Mouse (Mus musculus) CD4-positive, CD25-positive, alpha-beta regulatory T cell, adult 4 months (primary cell): ENCODE data around the gene AW822073. TPM values are rescaled to one million over a fixed set of nuclear protein-coding genes. Genes with fewer than 3 reads are reported as not detected.
"Not testable (repeated sequence)": the region's sequence is repeated elsewhere in the genome, so short reads cannot be mapped to it uniquely, and the experiment has no call there.

Source experiments
- ATAC-seq: one replicate; pipeline ENCODE4 v1.8.0; 2017
- polyA plus RNA-seq, 2 experiments: library from polyadenylated mRNA; unstranded; fragments of 100-300 nt; shearing (Covaris generic); gene quantifications; one replicate each; pipeline ENCODE4 v1.2.1; 2017

AW822073 gene
- polyA plus RNA-seq = not detected

DNA sequence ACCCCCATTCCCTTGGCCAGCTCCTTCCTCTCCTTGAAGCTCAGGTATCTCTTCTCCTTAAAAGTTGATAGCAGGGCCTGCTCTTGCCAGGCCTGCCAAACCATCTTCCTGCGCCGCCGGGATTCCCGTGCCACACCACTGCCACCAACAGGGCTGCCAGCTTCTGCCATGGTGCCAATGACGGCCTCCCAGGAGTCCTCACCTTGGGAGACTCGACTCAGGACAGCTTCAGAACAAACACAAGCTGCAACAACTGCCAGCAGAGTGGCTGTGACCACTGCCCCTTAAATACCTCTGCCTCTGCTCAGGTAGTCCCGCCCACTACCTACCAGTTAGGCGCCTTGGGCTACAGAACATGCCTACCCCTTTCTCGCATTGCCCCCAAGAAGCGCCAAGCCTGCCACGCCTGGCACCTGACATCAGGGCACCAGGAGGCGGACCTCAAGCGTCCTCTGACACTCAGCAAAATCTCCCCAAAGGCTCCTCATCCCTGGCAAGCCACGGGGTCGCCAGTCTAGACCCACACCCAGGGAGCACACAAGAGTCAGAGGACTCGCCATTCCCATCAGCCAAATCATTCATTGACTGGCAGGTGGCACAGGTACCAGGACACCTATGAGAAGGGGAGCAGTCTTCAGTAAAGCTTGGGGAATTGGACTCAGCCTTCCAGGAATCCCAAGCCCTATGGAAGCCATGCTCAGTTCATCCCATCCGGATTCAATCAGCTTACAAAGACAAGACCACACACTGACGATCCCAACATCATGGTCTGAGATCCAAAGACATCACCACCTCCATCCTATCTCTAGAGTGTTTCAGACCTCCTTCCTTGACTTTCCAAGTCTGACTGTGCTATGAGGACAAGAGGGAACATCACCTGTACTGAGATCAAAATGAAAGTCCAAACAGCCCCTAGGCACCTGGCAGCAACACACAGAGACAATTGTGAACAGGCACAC lies at the start of gene AW822073:
Gene AW822073, minus strand, starts transcription at position 104 of the 959 bp plus-strand sequence.
- not testable (repeated sequence) for ATAC-seq

DNA sequence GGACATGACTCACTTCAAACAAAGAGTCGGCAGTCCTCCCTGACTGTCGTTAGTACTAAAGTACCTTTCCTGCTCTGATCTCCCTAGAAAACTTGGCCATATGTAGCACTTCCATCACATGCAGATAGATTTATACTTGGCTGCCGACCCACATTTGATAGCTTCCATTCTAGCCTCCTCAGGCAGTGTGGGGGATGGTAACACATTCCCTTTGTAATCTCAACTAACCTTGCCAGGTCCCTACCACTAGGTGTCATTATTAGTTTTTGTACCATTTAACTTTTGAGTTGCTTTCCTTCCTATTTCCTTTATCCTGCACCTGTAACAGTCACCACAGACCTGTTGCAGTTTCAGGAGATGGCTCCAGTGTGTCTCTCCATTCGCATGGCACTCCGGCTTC lies 33.7 kb upstream of the AW822073 start:
- ATAC-seq = no peak

- no peak for ATAC-seq
These were observed 31.2 kb upstream of the AW822073 start for GRCm38 (mm10) chr10:58255954-58256353.

GRCm38 (mm10) chr10:58255213-58255892 lies 30.6 kb upstream of the AW822073 start, which contains the start of gene Gcc2:
Gene Gcc2, plus strand, starts transcription at chr10:58255497.
- ATAC-seq = peak; percentile 100

GRCm38 (mm10) chr10:58254635-58255175 lies 30.0 kb upstream of the AW822073 start:
- ATAC-seq = no peak

DNA sequence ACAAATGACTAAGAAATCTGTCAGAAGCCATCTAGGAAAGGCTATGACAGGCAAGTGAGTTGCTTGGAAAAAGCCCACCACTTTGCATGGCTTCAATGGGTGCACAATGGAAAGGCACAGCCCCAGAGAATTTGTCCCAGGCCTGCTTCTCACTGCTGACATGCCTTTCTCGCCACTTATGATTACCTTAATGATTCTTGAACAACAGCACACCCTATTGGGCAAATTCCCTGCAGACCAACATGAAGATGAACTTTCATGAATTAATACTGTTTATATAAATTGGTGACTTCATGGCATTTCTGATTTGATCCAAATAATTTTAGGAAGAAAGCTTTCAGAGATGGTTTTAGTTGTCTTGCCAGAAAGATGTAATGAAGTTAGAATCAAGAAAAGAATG lies 24.8 kb upstream of the AW822073 start:
- no peak for ATAC-seq

DNA sequence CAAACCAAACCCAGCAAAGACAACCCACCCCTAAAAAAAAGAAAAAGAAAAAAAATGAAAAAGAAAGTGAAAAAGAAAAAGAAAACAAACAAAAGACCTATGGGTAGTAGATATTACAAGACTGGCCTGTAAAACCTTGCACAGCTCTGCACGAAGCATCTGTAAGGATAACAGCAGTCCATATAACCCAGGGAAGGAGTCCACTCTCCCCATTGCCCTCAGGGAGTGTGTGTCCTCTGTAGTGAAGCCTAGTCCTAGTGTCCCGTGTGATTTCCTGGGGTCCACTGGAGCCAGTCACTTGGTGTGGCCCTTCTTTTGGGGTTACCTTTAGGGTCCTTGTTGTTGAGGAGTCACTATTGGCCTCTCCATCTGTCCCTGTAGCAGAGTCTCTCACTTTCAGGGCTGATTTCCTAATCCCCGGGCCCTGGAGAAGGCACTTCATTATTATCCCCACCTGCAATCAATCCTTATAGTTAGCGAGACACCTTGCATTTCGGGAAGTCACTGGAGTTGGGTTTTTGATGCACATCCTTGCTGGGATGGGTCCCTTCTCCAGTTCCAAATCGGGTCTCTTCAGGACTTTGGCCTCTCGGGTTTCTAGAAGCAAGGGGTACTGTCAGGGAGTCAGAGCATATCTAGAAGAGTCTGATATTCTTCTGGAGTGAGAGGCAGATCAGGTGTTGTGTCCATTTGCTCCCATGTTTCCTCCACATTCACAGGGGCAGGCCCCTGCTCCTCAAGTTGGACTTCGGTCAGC lies 14.4 kb upstream of the AW822073 start:
- not testable (repeated sequence) for ATAC-seq

DNA sequence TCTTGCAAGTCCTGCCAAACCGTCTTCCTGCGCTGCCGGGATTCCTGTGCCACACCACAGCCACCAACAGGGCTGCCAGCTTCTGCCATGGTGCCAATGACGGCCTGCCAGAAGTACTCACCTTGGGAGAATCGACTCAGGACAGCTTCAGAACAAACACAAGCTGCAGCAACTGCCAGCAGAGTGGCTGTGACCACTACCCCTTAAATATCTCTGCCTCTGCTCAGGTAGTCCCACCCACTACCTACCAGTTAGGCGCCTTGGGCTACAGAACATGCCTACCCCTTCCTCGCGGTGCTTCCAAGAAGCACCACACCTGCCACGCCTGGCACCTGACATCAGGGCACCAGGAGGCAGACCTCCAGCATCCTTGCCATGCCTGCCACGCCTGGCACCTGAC lies 11.9 kb upstream of the AW822073 start, which contains the start of gene Gm4981:
Gene Gm4981, minus strand, starts transcription at position 89 of the 400 bp plus-strand sequence.
- no peak for ATAC-seq

- not testable (repeated sequence) for ATAC-seq
These were observed 10.3 kb upstream of the AW822073 start for GRCm38 (mm10) chr10:58234985-58235384.

- not testable (repeated sequence) for ATAC-seq
These were observed 9.0 kb upstream of the AW822073 start for GRCm38 (mm10) chr10:58233740-58234121.

- not testable (repeated sequence) for ATAC-seq
These were observed 8.5 kb upstream of the AW822073 start for GRCm38 (mm10) chr10:58233054-58233739.

DNA sequence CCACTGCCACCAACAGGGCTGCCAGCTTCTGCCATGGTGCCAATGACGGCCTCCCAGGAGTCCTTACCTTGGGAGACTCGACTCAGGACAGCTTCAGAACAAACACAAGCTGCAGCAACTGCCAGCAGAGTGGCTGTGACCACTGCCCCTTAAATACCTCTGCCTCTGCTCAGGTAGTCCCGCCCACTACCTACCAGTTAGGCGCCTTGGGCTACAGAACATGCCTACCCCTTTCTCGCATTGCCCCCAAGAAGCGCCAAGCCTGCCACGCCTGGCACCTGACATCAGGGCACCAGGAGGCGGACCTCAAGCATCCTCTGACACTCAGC lies 7.9 kb upstream of the AW822073 start, which contains the start of gene Duxf3:
Gene Duxf3, minus strand, starts transcription at position 35 of the 329 bp plus-strand sequence.
- ATAC-seq = not testable (repeated sequence)

GRCm38 (mm10) chr10:58231779-58232640 lies 7.3 kb upstream of the AW822073 start:
- peak; percentile 20 for ATAC-seq

DNA sequence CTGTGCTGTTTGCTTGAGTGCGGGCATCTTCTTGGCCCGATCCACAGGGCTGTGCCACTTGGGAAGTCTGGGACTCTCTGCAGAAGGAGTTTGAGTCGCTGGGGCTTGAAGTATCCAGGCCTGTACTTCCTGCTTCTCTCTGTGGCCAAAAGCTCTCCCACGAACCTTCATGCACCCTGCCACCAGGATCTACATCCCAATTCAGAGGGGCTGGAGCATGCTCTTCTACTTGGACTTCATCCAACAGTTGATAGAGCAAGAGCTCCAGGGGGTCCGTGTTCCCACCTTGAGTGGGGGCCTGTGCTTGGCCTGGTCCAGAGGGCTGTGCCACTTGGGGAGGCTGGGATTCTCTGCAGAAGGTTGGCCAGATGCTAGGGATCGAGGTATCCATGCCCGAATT lies 6.4 kb upstream of the AW822073 start:
- not testable (repeated sequence) for ATAC-seq

GRCm38 (mm10) chr10:58230021-58230420 lies 5.3 kb upstream of the AW822073 start:
- ATAC-seq = not testable (repeated sequence)

DNA sequence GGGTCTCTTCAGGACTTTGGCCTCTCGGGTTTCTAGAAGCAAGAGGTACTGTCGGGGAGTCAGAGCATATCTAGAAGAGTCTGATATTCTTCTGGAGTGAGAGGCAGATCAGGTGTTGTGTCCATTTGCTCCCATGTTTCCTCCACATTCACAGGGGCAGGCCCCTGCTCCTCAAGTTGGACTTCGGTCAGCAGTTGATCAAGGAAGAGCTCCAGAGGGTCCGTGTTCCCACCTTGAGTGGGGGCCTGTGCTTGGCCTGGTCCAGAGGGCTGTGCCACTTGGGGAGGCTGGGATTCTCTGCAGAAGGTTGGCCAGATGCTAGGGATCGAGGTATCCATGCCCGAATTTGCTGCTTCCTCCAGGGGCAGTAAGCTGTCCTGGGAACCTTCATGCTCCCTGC lies 3.1 kb upstream of the AW822073 start:
- ATAC-seq = not testable (repeated sequence)

DNA sequence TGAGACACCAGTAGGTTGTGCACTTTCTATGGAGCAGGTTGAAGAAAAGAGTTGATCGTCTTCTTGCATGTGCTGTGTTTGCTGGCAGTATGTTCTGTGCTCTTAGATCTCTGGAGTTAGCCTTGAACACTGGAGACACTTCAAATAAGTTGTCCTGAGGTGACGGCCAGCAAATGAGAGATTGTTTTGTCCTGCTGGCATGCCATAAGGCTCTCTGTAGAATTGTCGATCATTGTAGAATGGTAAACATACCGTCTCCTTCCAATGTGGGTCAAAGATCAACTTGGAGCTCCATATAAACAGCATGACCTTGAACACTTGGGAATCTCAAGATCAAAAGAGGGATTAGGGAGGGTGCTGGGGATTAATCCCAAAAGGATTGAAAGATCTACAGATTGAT lies 1.6 kb upstream of the AW822073 start:
- not testable (repeated sequence) for ATAC-seq

DNA sequence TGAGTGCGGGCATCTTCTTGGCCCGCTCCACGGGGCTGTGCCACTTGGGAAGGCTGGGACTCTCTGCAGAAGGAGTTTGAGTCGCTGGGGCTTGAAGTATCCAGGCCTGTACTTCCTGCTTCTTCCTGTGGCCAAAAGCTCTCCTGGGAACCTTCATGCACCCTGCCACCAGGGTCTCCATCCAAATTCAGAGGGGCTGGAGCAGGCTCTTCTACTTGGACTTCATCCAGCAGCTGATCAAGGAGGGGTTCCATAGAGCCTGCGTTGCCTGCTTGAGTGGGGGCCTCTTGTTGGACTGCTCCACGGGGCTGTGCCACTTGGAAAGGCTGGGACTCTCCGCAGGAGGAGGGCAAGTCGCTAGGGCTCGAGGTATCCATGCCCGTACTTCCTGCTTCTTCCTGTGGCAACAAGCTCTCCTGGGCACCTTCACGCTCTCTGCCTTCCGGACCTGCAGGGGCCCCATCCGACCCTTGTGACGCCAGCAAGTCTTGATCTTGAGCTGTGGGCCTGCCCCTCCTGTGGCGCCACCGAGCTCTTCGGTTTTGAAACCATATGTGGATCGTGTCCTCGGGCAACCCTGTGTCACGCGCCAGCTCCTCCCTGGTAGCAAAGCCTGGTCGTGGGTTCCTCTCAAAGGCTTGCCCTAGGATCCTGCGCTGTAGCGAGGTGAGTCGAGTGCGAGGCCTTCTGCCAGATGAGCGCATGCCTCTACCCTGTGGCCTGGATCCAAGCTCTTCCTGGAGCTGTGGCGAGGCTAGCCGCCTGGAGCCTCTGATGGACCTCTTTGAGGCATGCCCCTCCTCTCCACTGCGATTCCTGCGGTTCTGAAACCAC lies 541 bp downstream of the AW822073 start:
- peak; percentile 29 for ATAC-seq

- not testable (repeated sequence) for ATAC-seq
These were observed 1.6 kb downstream of the AW822073 start for GRCm38 (mm10) chr10:58223161-58223560.

DNA sequence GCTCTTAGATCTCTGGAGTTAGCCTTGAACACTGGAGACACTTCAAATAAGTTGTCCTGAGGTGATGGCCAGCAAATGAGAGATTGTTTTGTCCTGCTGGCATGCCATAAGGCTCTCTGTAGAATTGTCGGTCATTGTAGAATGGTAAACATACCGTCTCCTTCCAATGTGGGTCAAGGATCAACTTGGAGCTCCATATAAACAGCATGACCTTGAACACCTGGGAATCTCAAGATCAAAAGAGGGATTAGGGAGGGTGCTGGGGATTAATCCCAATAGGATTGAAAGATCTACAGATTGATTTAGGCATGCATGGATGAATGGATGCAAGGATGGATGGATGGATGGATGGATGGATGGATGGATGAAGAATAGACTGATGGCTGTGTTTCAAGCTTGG lies 3.2 kb downstream of the AW822073 start:
- not testable (repeated sequence) for ATAC-seq
